Mouse (Mus musculus): ENCODE results near the gene Ifit2. TPM values are rescaled to one million over a fixed set of nuclear protein-coding genes. Genes with fewer than 3 reads are reported as not detected.
"Not testable (repeated sequence)": the region's sequence is repeated elsewhere in the genome, so short reads cannot be mapped to it uniquely, and the experiment has no call there.

The Ifit2 gene
- polyA plus RNA-seq, 1 experiment from 2014 or later: 2.1 TPM

GRCm38 (mm10) chr19:34553522-34553921 lies 3.0 kb downstream of the Ifit2 start:
- Histone ChIP-seq H3K36me3 (no peaks in the 10 kb centered on the region), H3K9me3 (no peaks in the 10 kb centered on the region), H3K27me3 (ENCODE audit: insufficient read depth, poor library complexity, severe bottlenecking) (no peaks in the 10 kb centered on the region), H3K4me1 (replicated peaks) (peaks cover 5% of the 10 kb centered on the region; the same call in 1 of the 2 replicates), H3K4me3 (no peak overlapping the region), H3K27ac (no peak overlapping the region)
- DNase-seq (ENCODE audit: low spot score): no peak
- WGBS: 78% methylated on average over 3 of the region's 3 CpGs

GRCm38 (mm10) chr19:34554061-34554460 lies 3.6 kb downstream of the Ifit2 start:
- H3K27me3 ChIP-seq (ENCODE audit: insufficient read depth, poor library complexity, severe bottlenecking): no peaks in the 10 kb centered on the region
- no peak overlapping the region for H3K4me3 ChIP-seq
- H3K27ac ChIP-seq: no peak overlapping the region
- H3K4me1 ChIP-seq (replicated peaks): peaks cover 5% of the 10 kb centered on the region; the same call in 1 of the 2 replicates
- H3K36me3 ChIP-seq: no peaks in the 10 kb centered on the region
- H3K9me3 ChIP-seq: no peaks in the 10 kb centered on the region
- no peak for DNase-seq (ENCODE audit: low spot score)

- Histone ChIP-seq H3K36me3 (no peaks in the 10 kb centered on the region), H3K9me3 (no peaks in the 10 kb centered on the region), H3K4me3 (no peak overlapping the region), H3K27ac (no peak overlapping the region), H3K4me1 (replicated peaks) (peaks cover 16% of the 10 kb centered on the region), H3K27me3 (ENCODE audit: insufficient read depth, poor library complexity, severe bottlenecking) (no peaks in the 10 kb centered on the region)
- DNase-seq (ENCODE audit: low spot score): no peak
- 80% methylated on average over 3 of the region's 3 CpGs for WGBS
These were observed 6.1 kb downstream of the Ifit2 start for GRCm38 (mm10) chr19:34556621-34557020.

GRCm38 (mm10) chr19:34562556-34562955 lies 12.1 kb downstream of the Ifit2 start:
- no peak overlapping the region for H3K27ac ChIP-seq
- H3K27me3 ChIP-seq (ENCODE audit: insufficient read depth, poor library complexity, severe bottlenecking): no peaks in the 10 kb centered on the region
- H3K9me3 ChIP-seq: no peaks in the 10 kb centered on the region
- no peak overlapping the region for H3K4me3 ChIP-seq
- H3K36me3 ChIP-seq: no peaks in the 10 kb centered on the region
- no peak for DNase-seq (ENCODE audit: low spot score)
- H3K4me1 ChIP-seq (replicated peaks): peaks cover 12% of the 10 kb centered on the region

- H3K9me3 ChIP-seq: no peaks in the 10 kb centered on the region
- no peak overlapping the region for H3K4me3 ChIP-seq
- H3K27ac ChIP-seq: no peak overlapping the region
- no peaks in the 10 kb centered on the region for H3K36me3 ChIP-seq
- WGBS: 64% methylated on average over 1 of the region's 1 CpGs
- H3K27me3 ChIP-seq (ENCODE audit: insufficient read depth, poor library complexity, severe bottlenecking): no peaks in the 10 kb centered on the region
- no peak for DNase-seq (ENCODE audit: low spot score)
- no peaks in the 10 kb centered on the region; the same call in 1 of the 2 replicates for H3K4me1 ChIP-seq (replicated peaks)
These were observed 15.8 kb downstream of the Ifit2 start for GRCm38 (mm10) chr19:34566178-34566784.

GRCm38 (mm10) chr19:34568988-34569895 lies 18.7 kb downstream of the Ifit2 start:
- H3K4me1 ChIP-seq (replicated peaks): no peaks in the 10 kb centered on the region; the same call in 1 of the 2 replicates
- WGBS: 76% methylated on average over 7 of the region's 7 CpGs
- H3K4me3 ChIP-seq: no peak overlapping the region
- H3K27ac ChIP-seq: no peak overlapping the region
- no peaks in the 10 kb centered on the region for H3K9me3 ChIP-seq
- no peaks in the 10 kb centered on the region for H3K36me3 ChIP-seq
- no peak for DNase-seq (ENCODE audit: low spot score)
- no peaks in the 10 kb centered on the region for H3K27me3 ChIP-seq (ENCODE audit: insufficient read depth, poor library complexity, severe bottlenecking)

GRCm38 (mm10) chr19:34569896-34570476 lies 19.5 kb downstream of the Ifit2 start:
- no peaks in the 10 kb centered on the region for H3K27me3 ChIP-seq (ENCODE audit: insufficient read depth, poor library complexity, severe bottlenecking)
- H3K27ac ChIP-seq: no peak overlapping the region
- no peak overlapping the region for H3K4me3 ChIP-seq
- no peak for DNase-seq (ENCODE audit: low spot score)
- no peaks in the 10 kb centered on the region for H3K36me3 ChIP-seq
- H3K4me1 ChIP-seq (replicated peaks): no peaks in the 10 kb centered on the region; the same call in 1 of the 2 replicates
- H3K9me3 ChIP-seq: no peaks in the 10 kb centered on the region
- 74% methylated on average over 4 of the region's 4 CpGs for WGBS

- no peaks in the 10 kb centered on the region for H3K36me3 ChIP-seq
- 84% methylated on average over 1 of the region's 1 CpGs for WGBS
- DNase-seq (ENCODE audit: low spot score): no peak
- H3K9me3 ChIP-seq: no peaks in the 10 kb centered on the region
- no peak overlapping the region for H3K27ac ChIP-seq
- H3K4me3 ChIP-seq: no peak overlapping the region
- no peaks in the 10 kb centered on the region; the same call in 1 of the 2 replicates for H3K4me1 ChIP-seq (replicated peaks)
- no peaks in the 10 kb centered on the region for H3K27me3 ChIP-seq (ENCODE audit: insufficient read depth, poor library complexity, severe bottlenecking)
These were observed 20.6 kb downstream of the Ifit2 start for GRCm38 (mm10) chr19:34571080-34571479.

- Histone ChIP-seq H3K27me3 (ENCODE audit: insufficient read depth, poor library complexity, severe bottlenecking) (no peaks in the 10 kb centered on the region), H3K27ac (no peak overlapping the region), H3K4me3 (no peak overlapping the region), H3K9me3 (no peaks in the 10 kb centered on the region), H3K36me3 (no peaks in the 10 kb centered on the region), H3K4me1 (replicated peaks) (no peaks in the 10 kb centered on the region)
- WGBS: 90% methylated on average over 5 of the region's 5 CpGs
- DNase-seq (ENCODE audit: low spot score): no peak
These were observed 23.2 kb downstream of the Ifit2 start for GRCm38 (mm10) chr19:34573650-34574049.

- Histone ChIP-seq H3K27ac (no peak overlapping the region), H3K27me3 (ENCODE audit: insufficient read depth, poor library complexity, severe bottlenecking) (no peaks in the 10 kb centered on the region), H3K9me3 (no peaks in the 10 kb centered on the region), H3K4me1 (replicated peaks) (no peaks in the 10 kb centered on the region), H3K4me3 (no peak overlapping the region), H3K36me3 (no peaks in the 10 kb centered on the region)
- DNase-seq (ENCODE audit: low spot score): no peak
- WGBS: 76% methylated on average over 1 of the region's 1 CpGs
These were observed 26.6 kb downstream of the Ifit2 start for GRCm38 (mm10) chr19:34577121-34577520.

GRCm38 (mm10) chr19:34582696-34583095 lies 32.2 kb downstream of the Ifit2 start:
- H3K27ac ChIP-seq; H3K36me3 ChIP-seq; H3K9me3 ChIP-seq; H3K4me1 ChIP-seq (replicated peaks); H3K4me3 ChIP-seq; DNase-seq (ENCODE audit: low spot score); H3K27me3 ChIP-seq (ENCODE audit: insufficient read depth, poor library complexity, severe bottlenecking): not testable (repeated sequence)
- WGBS: 88% methylated on average over 2 of the region's 2 CpGs

- H3K36me3 ChIP-seq; H3K4me3 ChIP-seq; DNase-seq (ENCODE audit: low spot score); H3K9me3 ChIP-seq; H3K4me1 ChIP-seq (replicated peaks); H3K27ac ChIP-seq; H3K27me3 ChIP-seq (ENCODE audit: insufficient read depth, poor library complexity, severe bottlenecking): not testable (repeated sequence)
- WGBS: 77% methylated on average over 2 of the region's 2 CpGs
These were observed 32.8 kb downstream of the Ifit2 start, which contains the start of gene Ifit3 for GRCm38 (mm10) chr19:34583126-34583766. TSS of gene Ifit3 (plus strand) at chr19:34583531.

Measured in hindbrain, embryonic 10.5 days (tissue).